Mouse (Mus musculus): ENCODE measurements around the gene Upk3bl.

GRCm38 (mm10) chr5:136063920-136064319 is 9.6 kb downstream of the Upk3bl start:
- TF ChIP-seq POLR2A (IDR thresholded peaks at IDR 0.05; ENCODE audit: insufficient read length, low read depth), result no peak
- no peak for TF ChIP-seq POLR2AphosphoS2 (IDR thresholded peaks at IDR 0.05; ENCODE audit: insufficient read length, low read depth)
- no peak for TF ChIP-seq TCF12 (IDR thresholded peaks at IDR 0.05; ENCODE audit: insufficient read depth, poor library complexity, severe bottlenecking)
- no peak for TF ChIP-seq MYOG (IDR thresholded peaks at IDR 0.05; ENCODE audit: control insufficient read depth in 1 of 3, insufficient read depth in 1 of 3, insufficient read length in 2 of 3, low read depth in 2 of 3)
- TF ChIP-seq USF1 (IDR thresholded peaks at IDR 0.05; ENCODE audit: low read depth), result no peak
- TF ChIP-seq MAX (IDR thresholded peaks at IDR 0.05; ENCODE audit: low read depth), result no peak
- no peak for TF ChIP-seq MYOD1 (IDR thresholded peaks at IDR 0.05; ENCODE audit: control insufficient read depth in 1 of 3, insufficient read length in 2 of 3, low read depth in 2 of 3)
- TF ChIP-seq SRF (IDR thresholded peaks at IDR 0.05; ENCODE audit: control insufficient read depth, insufficient read length, low read depth), result no peak
- no peak for TF ChIP-seq E2F4 (IDR thresholded peaks at IDR 0.05; ENCODE audit: insufficient read depth)
- TF ChIP-seq TCF3 (IDR thresholded peaks at IDR 0.05; ENCODE audit: insufficient read length, low read depth), result no peak
- TF ChIP-seq CEBPB (IDR thresholded peaks at IDR 0.05; ENCODE audit: insufficient read depth, poor library complexity, severe bottlenecking), result no peak
- no peak for TF ChIP-seq REST (IDR thresholded peaks at IDR 0.05; ENCODE audit: insufficient read depth, insufficient read length)
